Mouse (Mus musculus): ENCODE measurements around the gene Psenen. TPM values are rescaled to one million over a fixed set of nuclear protein-coding genes. Genes with fewer than 3 reads are reported as not detected.
A peak's percentile ranks its signal among the peaks of the same experiment; 100 is the strongest.

Psenen gene
- polyA plus RNA-seq, 1 experiment: 176 TPM

GRCm38 (mm10) chr7:30589435-30590301 is 26.2 kb upstream of the Psenen start:
- Histone ChIP-seq H3K27me3 (ENCODE audit: control insufficient read depth, insufficient read depth, low read length) (no peaks in the 10 kb centered on the region), H3K4me1 (replicated peaks; ENCODE audit: control insufficient read depth, insufficient read depth, low read length) (peaks cover 10% of the 10 kb centered on the region), H3K4me3 (ENCODE audit: control insufficient read depth, insufficient read depth, low read length) (peak overlapping the region; percentile 96), H3K36me3 (ENCODE audit: control insufficient read depth, insufficient read depth, low read length) (peaks cover 16% of the 10 kb centered on the region), H3K27ac (ENCODE audit: control insufficient read depth, insufficient read depth, low read length) (peak overlapping the region; percentile 24)
- WGBS: 34% methylated on average over 40 of the region's 40 CpGs
- peak; percentile 83 for DNase-seq
- TF ChIP-seq POLR2A (IDR thresholded peaks at IDR 0.05; ENCODE audit: control insufficient read depth, extremely low read depth, insufficient read depth, low read length, poor library complexity) (no peak), CTCF (IDR thresholded peaks at IDR 0.05; ENCODE audit: borderline replicate concordance, control insufficient read depth, extremely low read depth, insufficient read depth, low read length, poor library complexity) (peak; percentile 84; the same call in 1 of the 2 replicates)

- peak within 1 kb of the TSS; percentile 51 for H3K27ac ChIP-seq (ENCODE audit: control insufficient read depth, insufficient read depth, low read length)
- peaks cover 23% of the 10 kb centered on the region for H3K36me3 ChIP-seq (ENCODE audit: control insufficient read depth, insufficient read depth, low read length)
- TF ChIP-seq POLR2A (IDR thresholded peaks at IDR 0.05; ENCODE audit: control insufficient read depth, extremely low read depth, insufficient read depth, low read length, poor library complexity) (peak; percentile 50; the same call in 1 of the 2 replicates), CTCF (IDR thresholded peaks at IDR 0.05; ENCODE audit: borderline replicate concordance, control insufficient read depth, extremely low read depth, insufficient read depth, low read length, poor library complexity) (0 out of 2 replicates have a peak, but pooled peaks have one; percentile 13)
- peak; percentile 91 for DNase-seq
- no peaks in the 10 kb centered on the region for H3K27me3 ChIP-seq (ENCODE audit: control insufficient read depth, insufficient read depth, low read length)
- H3K4me1 ChIP-seq (replicated peaks; ENCODE audit: control insufficient read depth, insufficient read depth, low read length): peaks cover 10% of the 10 kb centered on the region
- H3K4me3 ChIP-seq (ENCODE audit: control insufficient read depth, insufficient read depth, low read length): peak within 1 kb of the TSS; percentile 98
- WGBS: under 1% methylated on average over 64 of the region's 68 CpGs
These were observed 25.4 kb upstream of the Psenen start, which contains the start of gene Kmt2b for GRCm38 (mm10) chr7:30588676-30589434. Gene Kmt2b (minus strand): TSS chr7:30588726.

- no peak for DNase-seq
- no peaks in the 10 kb centered on the region for H3K27me3 ChIP-seq (ENCODE audit: control insufficient read depth, insufficient read depth, low read length)
- WGBS: 2% methylated on average over 67 of the region's 67 CpGs
- peaks cover 30% of the 10 kb centered on the region for H3K36me3 ChIP-seq (ENCODE audit: control insufficient read depth, insufficient read depth, low read length)
- peak overlapping the region; percentile 51; the same call in 1 of the 2 replicates for H3K27ac ChIP-seq (ENCODE audit: control insufficient read depth, insufficient read depth, low read length)
- H3K4me1 ChIP-seq (replicated peaks; ENCODE audit: control insufficient read depth, insufficient read depth, low read length): peaks cover 10% of the 10 kb centered on the region
- peak overlapping the region; percentile 98 for H3K4me3 ChIP-seq (ENCODE audit: control insufficient read depth, insufficient read depth, low read length)
- TF ChIP-seq CTCF (IDR thresholded peaks at IDR 0.05; ENCODE audit: borderline replicate concordance, control insufficient read depth, extremely low read depth, insufficient read depth, low read length, poor library complexity) (no peak), POLR2A (IDR thresholded peaks at IDR 0.05; ENCODE audit: control insufficient read depth, extremely low read depth, insufficient read depth, low read length, poor library complexity) (peak; percentile 51; the same call in 1 of the 2 replicates)
These were observed 24.6 kb upstream of the Psenen start for GRCm38 (mm10) chr7:30587842-30588667.

DNA sequence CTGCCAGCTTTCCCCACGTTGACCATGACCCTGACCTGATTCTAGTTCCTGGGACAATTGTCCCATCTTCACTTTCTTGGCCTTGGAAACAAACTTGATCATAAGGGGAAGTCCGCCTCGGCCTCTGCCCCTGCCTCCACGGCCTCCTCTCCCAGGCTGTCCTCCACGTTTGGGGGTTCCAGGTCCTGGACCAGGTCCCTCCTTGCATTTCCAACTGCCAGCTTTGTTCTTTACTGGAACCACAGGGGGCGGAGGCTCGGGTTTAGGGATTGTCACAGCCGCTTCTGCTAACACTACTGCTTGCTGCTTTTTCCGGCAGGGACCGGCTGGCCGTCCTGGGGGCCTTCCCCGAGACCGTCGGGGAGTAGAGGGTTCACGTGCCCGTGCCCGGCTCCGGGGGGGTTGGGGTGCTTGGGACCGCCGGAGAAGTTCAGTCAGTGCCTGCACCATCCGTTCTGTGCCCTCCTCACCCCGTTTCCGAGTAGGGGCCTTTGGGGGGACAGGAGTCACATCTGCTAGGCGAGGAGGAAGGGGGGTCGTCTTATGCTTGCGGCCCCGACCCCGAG is 23.1 kb upstream of the Psenen start:
- peaks cover 42% of the 10 kb centered on the region for H3K36me3 ChIP-seq (ENCODE audit: control insufficient read depth, insufficient read depth, low read length)
- H3K4me1 ChIP-seq (replicated peaks; ENCODE audit: control insufficient read depth, insufficient read depth, low read length): peaks cover 10% of the 10 kb centered on the region
- H3K27ac ChIP-seq (ENCODE audit: control insufficient read depth, insufficient read depth, low read length): no peak overlapping the region
- no peak for TF ChIP-seq POLR2A (IDR thresholded peaks at IDR 0.05; ENCODE audit: control insufficient read depth, extremely low read depth, insufficient read depth, low read length, poor library complexity)
- DNase-seq: no peak
- WGBS: 97% methylated on average over 28 of the region's 28 CpGs
- H3K27me3 ChIP-seq (ENCODE audit: control insufficient read depth, insufficient read depth, low read length): no peaks in the 10 kb centered on the region
- no peak overlapping the region for H3K4me3 ChIP-seq (ENCODE audit: control insufficient read depth, insufficient read depth, low read length)

DNA sequence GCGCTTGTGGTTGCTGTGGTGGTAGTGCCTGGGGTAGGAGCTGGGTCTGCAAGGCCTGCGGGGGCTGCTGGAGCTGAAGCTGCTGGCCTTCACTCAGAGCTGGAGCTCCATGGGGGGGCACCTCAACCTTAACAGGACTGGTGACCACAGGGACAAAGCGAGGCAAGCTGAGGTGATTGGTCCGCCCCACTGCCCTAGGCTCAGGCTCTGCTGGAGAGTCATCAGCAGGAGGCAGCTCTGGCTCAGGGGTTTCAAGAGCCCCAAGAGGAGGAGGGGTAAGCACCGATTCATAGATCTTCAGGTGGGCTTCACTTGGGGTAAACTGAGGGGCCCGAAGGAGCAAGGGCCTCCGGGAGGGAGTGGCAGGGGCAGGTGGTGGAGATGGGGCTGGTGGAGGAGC is 21.7 kb upstream of the Psenen start:
- Histone ChIP-seq H3K36me3 (ENCODE audit: control insufficient read depth, insufficient read depth, low read length) (peaks cover 53% of the 10 kb centered on the region), H3K4me1 (replicated peaks; ENCODE audit: control insufficient read depth, insufficient read depth, low read length) (peaks cover 10% of the 10 kb centered on the region), H3K27ac (ENCODE audit: control insufficient read depth, insufficient read depth, low read length) (no peak overlapping the region), H3K27me3 (ENCODE audit: control insufficient read depth, insufficient read depth, low read length) (no peaks in the 10 kb centered on the region), H3K4me3 (ENCODE audit: control insufficient read depth, insufficient read depth, low read length) (no peak overlapping the region)
- 98% methylated on average over 7 of the region's 7 CpGs for WGBS
- TF ChIP-seq POLR2A (IDR thresholded peaks at IDR 0.05; ENCODE audit: control insufficient read depth, extremely low read depth, insufficient read depth, low read length, poor library complexity) (no peak), CTCF (IDR thresholded peaks at IDR 0.05; ENCODE audit: borderline replicate concordance, control insufficient read depth, extremely low read depth, insufficient read depth, low read length, poor library complexity) (no peak)
- no peak for DNase-seq
